Mouse (Mus musculus): Measurements from ENCODE around the gene Mios. TPM values are rescaled to one million over a fixed set of nuclear protein-coding genes. Genes with fewer than 3 reads are reported as not detected.

Mios gene
- 10 to 100 TPM; 25.9 to 28.0 TPM for total RNA-seq (2021)
- long read RNA-seq, experiment 1, transcript Mios-201 (12 exons, 3,710 nt), result major isoform, 13 of 20 reads
- long read RNA-seq, experiment 1, partial matches to known transcripts, result 0 of 20 reads
- long read RNA-seq, experiment 1, other reads (novel, unspliced or antisense), result 7 of 20 reads
- long read RNA-seq, experiment 2, transcript Mios-201 (12 exons, 3,710 nt), result major isoform, 24 of 43 reads
- long read RNA-seq, experiment 2, partial matches to known transcripts, result 5 of 43 reads
- long read RNA-seq, experiment 2, other reads (novel, unspliced or antisense), result 14 of 43 reads

DNA sequence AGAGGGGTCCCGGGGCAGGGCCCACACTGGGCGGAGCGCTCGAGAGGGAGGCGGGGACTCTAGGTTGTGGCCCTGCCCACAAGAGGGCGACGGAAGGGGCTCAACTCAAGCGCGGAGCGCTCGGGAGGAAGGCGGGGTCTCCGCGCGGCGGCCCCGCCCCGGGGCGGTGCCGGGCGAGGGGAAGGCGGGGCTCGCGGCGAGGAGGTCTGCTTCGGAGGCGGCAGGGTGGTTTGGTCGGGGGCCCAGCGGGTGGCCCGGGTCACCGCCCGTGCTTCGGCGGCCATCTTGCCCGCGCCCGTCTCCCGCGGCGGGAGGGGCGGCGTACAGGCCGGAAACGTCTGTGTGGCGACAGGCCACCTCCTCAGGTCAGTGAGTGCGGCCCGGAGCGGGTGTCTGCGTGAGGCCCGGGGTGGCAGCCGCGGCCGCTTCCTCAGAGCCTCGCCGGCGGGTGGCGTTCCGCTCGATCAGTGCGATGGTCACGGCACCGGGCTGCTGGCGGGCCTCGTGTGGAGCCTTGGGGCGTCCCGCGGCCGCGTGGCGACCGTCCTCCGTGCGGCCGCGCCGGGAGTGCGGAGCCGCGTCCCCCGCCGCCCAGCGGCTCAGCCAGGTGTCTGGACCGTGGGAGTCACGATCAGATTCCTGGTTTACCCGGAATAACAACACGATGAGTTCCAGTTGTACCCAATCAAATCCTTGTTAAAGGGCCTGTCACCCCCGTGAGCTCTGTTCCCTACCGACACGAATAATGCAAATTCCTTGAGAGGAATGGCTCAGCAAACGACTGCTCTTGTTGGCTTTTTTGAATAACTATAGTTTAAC, at the start of gene Mios:
Mios (plus strand) TSS at position 176 of the 819 bp plus-strand sequence.
- DNase-seq (ENCODE audit: low spot score in 2 of 2), result peak; percentile 70 to 80

DNA sequence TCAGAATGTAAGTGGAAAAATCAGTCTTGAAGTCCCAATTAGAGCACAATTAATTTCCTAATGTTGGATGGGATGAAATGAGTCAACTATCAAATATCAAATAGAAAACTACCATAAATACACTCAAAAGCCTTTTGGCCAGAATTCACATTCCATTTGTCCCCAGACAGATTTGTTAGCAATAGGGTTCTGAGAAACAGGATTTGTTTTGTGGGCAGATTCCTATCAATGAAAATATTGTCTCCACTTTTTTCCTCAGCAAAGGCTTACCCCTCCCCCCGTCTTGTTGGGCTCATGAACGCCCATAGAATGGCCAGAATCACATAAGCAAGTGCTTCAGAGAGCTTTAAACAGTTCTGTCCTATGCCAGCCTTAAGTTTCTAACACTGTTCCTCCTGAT, 49.0 kb upstream of the Mios start:
- no peak for DNase-seq (ENCODE audit: low spot score in 2 of 2)

DNA sequence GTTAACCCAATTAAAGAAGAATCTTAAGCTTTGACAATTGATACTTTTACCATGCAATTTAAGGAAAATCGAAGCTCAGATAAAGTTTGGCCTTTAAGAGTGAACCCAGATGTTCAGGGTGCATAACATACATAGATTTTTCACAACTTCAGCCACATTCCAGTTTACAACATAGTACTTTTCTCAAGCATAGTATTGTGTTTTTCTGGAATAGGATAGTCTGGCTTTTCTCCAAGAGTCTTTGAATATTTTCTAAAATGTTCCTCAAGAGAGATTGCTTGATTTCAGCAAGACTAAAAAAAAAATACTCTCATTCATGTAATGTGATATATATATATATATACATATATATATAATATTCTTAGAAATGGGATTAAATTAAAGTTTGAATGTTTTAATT, 44.3 kb upstream of the Mios start:
- no peak for DNase-seq (ENCODE audit: low spot score in 2 of 2)

DNA sequence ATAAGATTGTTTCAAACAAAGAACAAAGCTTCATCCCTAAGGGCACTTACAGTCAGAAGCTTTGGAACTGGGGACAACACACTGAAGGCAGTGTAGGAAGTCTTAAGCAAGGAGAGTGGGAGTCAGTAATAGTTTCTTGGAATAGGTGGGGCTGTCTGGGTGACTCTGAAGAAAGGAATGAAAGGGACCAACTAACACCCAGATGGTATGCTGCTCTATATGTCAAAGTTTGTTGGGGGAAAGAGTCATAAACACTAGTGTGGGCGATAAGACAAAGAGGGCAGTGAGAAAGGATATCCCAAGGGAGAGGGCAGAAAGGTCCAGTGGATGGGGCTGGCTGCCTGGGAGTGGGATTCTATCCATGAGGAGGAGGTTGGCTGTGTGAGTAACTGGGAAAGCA, 36.9 kb upstream of the Mios start:
- DNase-seq (ENCODE audit: low spot score in 2 of 2), result no peak

DNA sequence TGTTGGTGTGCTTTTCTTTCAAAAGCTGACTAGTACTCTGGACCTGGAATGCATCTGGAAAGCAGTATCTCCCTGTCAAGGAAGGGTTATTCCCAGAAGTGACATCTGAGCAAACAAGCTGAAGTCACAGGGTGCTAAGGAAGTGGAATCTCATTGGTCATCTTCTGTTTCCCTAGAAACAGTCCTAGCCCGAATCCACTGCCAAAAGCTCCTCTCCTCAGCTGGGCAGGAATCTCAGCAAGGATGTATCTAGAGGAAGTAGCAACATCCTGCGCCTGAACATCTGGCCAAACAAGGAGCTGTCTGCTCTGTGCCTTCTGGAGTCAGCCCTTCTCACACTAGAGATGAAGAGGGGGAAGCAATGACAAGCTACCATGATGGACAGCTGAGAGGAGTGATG, 35.0 kb upstream of the Mios start:
- no peak for DNase-seq (ENCODE audit: low spot score in 2 of 2)

DNA sequence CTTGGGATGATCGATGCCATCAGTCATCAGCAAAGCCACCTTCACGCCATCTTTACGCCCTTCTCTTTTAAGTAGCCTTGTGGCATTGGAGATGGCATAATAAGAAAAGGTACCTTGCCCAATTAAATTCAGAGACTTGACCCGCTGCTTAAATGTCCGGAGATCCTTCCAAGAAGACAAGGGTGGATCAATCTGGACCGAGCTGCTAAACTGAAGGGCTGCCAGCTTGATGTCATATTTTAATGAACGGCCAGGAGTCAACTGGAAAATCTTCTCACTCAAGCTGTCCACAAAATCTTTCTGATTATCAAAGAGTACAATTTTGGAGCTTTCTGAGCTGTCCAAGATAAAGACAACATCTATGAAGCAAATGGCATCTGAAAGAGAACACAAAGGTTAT, 33.7 kb upstream of the Mios start:
- no peak for DNase-seq (ENCODE audit: low spot score in 2 of 2)

DNA sequence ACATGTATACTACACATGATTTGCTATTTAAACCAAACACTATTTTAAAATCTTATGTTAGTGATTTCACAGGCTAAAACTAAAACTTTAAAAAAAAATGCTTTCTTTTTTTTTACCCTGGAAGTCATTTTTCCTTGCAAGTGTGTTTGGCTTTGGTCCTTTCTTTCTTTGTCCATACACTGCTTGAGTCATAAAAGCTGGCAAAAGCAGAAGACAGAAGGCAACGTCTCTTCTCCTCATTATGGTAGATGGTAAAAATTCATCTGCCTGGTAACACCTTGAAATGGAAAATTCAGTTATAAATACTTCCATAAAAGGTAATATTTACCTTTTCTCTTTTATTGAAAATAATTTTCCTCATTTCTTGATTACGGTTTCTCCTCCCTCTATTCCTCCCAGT, 32.9 kb upstream of the Mios start:
- no peak for DNase-seq (ENCODE audit: low spot score in 2 of 2)

DNA sequence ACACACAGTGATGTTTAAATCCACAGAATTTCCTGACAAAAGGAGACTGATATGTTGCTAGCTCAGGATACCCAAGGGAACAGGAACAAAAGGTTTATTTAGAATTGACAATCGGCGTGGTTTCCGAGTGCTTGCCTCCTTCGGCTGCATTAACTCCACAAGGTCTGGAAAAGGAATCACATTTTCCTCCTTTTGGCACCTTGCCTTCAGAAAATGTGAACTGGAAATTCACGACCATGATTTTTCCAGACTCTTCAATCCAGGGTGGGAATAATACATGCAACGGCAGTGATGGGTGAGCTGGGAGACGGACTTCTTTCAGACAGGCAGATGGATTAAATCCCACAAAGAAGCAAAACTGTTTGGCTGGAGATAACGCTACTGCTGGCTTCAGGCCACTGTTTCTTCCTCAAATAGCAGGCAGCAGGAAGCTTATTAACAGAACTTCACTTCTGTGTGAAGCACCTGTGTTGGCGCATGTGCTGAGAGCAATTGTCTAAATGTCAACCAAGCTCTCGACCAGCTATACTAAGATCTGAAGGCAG, 30.6 kb upstream of the Mios start:
- DNase-seq (ENCODE audit: low spot score in 2 of 2), result no peak

DNA sequence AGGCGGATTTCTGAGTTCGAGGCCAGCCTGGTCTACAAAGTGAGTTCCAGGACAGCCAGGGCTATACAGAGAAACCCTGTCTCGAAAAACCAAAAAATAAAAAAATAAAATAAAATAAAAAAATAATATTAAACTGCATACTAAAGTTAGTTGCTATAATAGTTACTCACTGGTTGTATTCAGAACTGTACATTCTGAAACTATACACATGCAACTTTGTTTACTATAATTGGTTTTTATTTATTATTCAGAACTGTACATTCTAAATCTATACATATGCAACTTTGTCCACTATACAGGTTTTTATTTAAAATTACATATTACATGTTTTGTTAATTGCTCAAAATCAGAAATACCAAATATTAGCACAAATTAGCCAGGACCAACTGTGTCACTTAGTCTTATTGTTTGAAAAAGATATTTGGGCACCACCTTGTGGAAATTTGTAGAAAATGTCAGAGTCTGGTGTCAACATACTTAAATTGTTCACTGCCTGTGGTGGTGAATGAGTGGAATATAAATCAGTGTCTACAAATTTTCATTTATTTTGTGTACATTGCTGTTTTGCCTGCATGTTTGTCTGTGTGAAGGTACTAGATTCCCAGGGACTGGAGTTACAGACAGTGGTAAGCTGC, 20.3 kb upstream of the Mios start:
- DNase-seq (ENCODE audit: low spot score in 2 of 2), result no peak

DNA sequence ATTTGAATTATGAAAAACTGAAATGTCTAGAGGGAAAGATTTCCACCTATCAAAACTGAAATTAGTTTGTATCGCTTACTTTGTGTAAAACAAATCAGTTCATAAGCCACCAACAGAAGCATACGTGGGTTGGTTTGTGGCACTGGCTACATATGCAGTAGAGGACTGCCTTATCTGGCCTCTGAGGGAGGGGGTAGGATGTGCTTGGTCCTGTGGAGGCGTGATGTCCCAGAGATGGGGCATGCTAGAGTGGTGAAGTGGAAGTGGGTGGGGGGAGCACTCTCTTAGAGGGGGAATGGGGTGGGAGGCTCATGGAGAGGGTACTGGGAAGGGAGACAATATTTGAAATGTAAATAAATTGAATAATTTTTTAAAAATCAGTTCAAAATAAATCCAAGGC, 19.1 kb upstream of the Mios start:
- DNase-seq (ENCODE audit: low spot score in 2 of 2), result no peak

DNA sequence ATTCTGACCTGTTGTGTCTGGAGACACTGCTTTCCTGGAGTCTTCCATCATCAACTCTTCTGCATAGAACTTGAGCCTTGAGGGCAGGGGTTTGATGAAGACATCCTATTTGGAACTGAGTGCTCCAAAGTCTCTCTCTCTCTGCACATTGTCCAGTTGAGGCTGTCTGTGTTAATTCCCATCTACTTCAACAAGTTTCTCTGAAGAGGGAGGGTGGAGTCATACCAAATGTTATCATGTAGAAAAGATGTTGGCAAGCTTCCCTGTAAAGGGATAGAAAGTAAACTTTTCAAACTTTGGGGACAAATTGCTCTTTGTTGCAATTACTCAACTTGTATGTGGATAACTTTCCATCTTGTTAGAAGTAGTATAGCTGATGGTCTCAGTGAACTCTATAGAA, 16.5 kb upstream of the Mios start, which contains the start of gene Col28a1:
Col28a1 (minus strand) TSS at position 101 of the 400 bp plus-strand sequence.
- no peak for DNase-seq (ENCODE audit: low spot score in 2 of 2)

DNA sequence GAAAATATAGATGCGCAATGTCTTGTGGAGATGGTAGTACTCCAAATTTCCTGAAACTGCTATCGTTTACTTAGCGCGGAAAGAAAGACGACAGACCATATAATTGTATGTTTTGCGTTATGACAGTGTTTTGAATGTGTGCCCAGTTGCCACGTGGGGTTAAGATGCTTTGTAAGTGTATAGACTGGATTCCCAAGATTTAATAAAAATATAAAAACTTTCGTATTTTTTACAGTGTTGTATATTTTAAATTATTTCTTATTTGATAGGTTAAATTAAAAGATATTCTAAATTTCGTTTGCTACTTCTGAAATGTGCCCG, 804 bp downstream of the Mios start:
- DNase-seq (ENCODE audit: low spot score in 2 of 2), result no peak

DNA sequence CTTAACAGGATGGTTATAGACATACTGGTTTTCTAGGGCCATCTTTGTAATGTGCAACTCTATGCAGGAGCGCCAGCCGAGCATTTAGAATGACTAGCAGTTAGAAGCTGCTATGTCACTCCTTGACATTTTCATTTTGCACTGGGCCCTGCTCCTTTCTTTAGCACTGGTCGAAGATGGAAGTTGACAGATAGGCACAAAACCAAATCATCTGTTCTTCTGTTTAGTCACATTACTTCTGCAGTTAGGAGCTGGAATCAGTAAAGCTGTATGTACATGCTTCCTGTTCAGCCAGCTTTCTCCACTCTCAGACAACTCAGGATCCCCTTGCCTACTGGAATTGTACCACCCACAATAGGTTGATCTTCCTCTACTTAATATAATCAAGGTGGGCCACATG, 1.6 kb downstream of the Mios start:
- DNase-seq (ENCODE audit: low spot score in 2 of 2), result no peak

DNA sequence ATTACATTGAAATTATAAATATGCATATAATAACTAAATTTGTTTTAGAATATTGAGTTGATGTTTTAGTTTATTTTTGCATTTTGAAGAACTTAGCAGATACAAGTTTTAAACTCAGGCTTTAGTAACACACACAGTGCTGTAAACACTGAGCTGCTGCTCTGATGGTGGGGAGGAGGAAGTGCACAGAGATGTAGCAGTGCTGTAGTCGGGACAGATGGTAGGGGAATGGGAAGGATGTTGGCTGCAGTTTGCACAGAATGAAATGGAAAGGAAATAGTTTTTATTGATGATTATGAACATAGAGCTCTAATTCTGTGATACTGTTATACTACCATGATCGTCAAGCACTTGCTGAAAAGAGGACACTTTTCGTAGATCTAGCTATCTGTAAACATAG, 18.0 kb downstream of the Mios start:
- DNase-seq (ENCODE audit: low spot score in 2 of 2), result no peak

DNA sequence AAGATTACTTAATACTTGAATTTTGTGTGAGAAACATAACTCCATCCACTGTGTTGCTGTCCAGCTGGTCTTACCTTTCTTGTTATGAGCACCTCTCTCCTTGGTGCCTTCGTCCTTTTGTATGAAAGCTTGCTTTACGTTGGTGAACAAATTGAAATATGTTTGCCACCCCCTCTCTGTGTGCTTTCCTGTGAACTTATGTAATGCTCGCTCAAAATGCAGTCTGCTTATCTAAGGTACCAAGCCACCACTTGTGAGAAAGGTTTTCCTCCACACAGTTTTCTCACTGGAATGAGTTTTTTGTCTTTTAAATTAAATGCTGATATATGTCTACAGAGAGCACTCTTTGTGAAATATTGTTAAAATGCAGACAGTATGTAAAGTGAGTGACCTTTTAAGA, 19.6 kb downstream of the Mios start:
- no peak for DNase-seq (ENCODE audit: low spot score in 2 of 2)

DNA sequence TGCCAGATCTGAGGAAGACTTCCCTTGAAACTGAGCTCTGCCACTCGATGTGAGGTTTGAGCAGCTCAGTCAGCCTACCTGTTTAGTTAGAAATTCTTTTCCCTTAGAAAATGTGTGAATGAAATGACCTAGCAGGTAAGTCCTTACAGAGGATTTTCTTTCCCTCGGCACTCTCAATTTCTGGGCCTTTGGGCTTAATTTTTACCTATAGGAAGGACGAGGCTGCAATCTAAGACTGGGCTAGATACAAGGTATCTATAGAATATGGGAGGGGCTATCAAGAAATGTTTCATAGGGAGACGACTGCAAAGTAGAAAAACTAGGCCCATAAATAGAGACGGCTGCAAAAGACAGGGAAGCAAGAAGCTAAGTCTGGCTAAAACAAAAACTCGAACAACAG, 49.3 kb downstream of the Mios start:
- no peak for DNase-seq (ENCODE audit: low spot score in 2 of 2)

DNA sequence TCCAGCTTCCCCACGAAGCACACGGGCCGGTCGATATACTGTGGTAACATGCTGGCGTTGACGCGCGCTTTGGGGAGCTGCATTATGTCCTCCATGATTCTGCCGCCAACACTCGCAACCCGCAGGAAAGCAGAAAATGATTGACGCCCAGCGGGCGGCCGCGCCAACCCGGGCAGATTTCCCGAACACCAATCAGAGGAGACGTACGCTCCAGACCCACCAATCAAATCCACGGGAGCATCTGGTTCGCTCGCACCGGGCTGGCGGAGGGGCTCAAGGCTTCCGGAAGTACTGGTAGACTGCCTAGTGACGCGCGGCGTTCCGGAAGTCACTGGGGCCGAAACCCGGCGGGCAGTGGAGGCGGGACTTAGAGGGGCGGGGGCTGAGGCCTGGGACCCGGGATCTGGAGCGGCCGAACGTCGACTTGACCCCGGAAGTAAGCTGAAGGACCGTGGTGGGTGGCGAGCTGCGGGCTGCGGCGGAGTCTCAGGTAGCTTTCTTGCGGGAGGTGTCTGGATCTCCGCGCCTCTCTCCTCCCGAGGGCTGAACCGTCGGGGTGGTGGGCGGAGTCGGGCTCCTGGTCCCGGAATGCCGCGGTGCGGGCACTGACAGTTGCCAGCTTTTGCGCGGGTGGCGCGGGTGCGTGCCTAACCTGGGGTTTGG, 50.1 kb downstream of the Mios start, which contains the start of the genes Rpa3, Umad1 and Gm45062:
Rpa3 (minus strand) TSS at position 170 of the 663 bp plus-strand sequence.
Umad1 (plus strand) TSS at position 285 of the 663 bp plus-strand sequence.
Gm45062 (plus strand) TSS at position 447 of the 663 bp plus-strand sequence.
- DNase-seq (ENCODE audit: low spot score in 2 of 2), result peak; percentile 90 to 93

DNA sequence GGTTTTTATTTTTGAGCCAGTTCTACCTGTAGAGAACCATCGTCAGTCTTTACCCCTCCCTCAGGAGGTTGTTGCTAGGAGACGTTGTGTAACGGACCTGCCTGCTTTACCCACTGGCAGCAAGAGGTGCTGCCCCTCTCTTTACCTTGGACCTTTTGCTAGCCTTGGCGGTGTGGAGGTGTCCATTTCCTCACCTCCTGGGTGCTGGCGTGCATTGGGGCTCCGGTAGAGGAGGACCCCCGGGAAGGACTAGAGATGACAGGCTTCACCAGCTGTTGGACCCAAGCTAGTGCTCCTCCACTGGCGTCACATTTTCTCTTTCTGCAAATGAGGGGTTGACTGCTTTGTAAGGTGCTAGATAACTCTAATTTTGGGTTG, 50.6 kb downstream of the Mios start:
- DNase-seq (ENCODE audit: low spot score in 2 of 2), result peak; percentile 6 to 8

DNA sequence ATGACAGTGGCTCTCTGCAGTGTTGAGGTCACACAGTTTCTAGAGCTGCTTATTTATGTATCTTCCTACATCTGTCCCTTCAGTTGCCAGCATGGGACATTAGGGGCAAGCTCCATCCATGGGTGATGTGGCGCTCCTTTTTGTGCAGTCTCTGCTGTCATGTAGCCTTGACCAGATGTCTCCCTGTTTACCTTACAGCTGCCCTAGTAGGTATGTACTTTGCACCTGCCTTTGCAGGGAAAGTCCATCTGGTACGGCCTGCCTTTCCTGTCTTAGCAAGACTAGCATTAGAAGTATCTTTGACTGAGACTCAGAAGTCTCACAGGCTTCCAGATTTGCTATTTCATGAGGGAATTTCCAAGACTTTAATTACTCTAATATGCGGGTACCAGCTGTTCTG, 62.0 kb downstream of the Mios start:
- no peak for DNase-seq (ENCODE audit: low spot score in 2 of 2)

DNA sequence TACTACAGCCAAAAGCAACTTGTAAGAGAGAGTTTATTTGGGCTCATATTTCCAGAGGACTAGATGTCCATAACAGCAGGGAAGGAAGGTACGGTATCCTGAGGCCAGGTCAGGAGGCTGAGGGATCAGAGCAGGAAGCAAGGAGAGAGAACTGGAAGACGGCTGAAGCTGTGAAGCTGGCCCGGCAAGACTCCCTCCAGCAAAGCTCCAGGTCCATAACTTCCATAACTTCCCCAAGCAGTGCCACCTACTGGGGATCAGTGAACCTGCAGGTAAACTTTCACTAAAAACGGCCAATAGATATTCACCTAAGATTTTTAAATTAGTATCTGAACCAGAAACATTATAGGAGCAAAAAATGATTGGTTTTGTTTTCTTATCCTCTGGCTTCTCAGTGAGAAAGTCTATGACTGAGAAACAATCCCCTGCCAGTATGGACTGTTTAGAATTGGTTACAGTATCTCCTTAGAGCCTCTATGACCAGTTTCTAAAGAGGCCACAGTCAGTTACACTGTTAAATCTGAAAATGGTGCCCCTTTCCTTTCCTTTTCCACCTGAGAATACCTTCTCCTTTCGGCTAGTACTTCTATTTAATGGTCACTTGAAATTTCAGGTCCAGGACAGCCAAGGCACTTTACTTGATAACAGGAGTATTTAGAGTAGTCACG, 65.5 kb downstream of the Mios start:
- peak in 1 of 2 experiments; percentile 14 for DNase-seq (ENCODE audit: low spot score in 2 of 2)

DNA sequence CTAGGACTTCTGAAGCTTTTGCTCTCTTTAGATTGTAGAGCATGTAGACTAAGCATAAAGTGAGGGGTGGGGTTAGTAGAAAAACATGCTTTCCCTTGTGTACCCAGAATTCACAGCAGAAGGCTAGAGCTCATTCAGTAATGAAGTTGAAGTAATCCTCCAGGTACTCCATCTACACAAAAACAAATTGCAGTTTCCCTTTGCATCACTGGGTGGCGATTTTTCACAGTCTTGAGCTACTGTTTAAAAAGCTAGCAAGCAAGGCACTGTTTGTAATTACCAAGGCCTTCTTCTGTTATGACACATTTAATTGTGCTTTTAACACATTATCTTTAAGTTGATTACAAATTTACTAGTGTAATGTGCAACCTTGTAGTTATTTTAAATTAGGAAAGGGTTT, 66.1 kb downstream of the Mios start:
- no peak for DNase-seq (ENCODE audit: low spot score in 2 of 2)
